Mouse (Mus musculus) small intestine, adult 2 months (tissue): ENCODE data around the gene Kcnq5.

Experiments used
- CTCF ChIP-seq: fragments of 200-500 bp; IDR thresholded peaks from 2 replicates; pipeline ENCODE4 v1.5.1; 2012; ENCODE audit warnings: low read depth, mild to moderate bottlenecking, control low read depth, inconsistent platforms, low read length, moderate library complexity, mixed read lengths; ENCODE audit not compliant: insufficient replicate concordance, insufficient read length; ENCODE audit errors: extremely low read depth
- POLR2A ChIP-seq: fragments of 200-500 bp; IDR thresholded peaks from 2 replicates; pipeline ENCODE4 v1.6.1; 2012; ENCODE audit warnings: low read depth, mild to moderate bottlenecking, control low read depth, inconsistent platforms, low read length, moderate library complexity

GRCm38 (mm10) chr1:21635406-21635805 is 326.3 kb downstream of the Kcnq5 start:
- TF ChIP-seq POLR2A, result no peak
- no peak for TF ChIP-seq CTCF
